Mouse (Mus musculus): ENCODE results near the gene Pex14.

Gene Pex14

GRCm38 (mm10) chr4:148950932-148951650, 148.6 kb downstream of the Pex14 start:
- DNase-seq (ENCODE audit: low spot score) = no peak

DNA sequence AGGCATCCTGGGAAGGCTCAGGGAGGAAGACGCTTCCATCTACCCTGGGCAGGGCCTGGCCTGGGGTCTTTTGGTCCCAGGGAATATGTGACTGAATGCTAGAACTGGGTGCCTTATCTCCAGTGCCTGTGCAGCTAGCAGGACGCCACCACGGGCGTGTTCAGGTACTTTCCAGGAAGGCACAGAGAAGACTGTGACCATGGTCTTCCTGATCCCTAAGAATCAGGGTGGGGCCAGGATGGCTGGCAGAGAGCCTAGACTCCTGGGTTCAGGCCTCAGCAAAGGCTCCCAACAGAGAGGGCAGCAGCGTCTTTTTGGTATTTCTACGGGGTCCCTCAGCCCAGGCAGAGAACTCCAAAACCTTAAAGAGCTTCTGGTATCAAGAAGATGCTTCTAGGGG, 149.2 kb downstream of the Pex14 start:
- DNase-seq (ENCODE audit: low spot score) = no peak

DNA sequence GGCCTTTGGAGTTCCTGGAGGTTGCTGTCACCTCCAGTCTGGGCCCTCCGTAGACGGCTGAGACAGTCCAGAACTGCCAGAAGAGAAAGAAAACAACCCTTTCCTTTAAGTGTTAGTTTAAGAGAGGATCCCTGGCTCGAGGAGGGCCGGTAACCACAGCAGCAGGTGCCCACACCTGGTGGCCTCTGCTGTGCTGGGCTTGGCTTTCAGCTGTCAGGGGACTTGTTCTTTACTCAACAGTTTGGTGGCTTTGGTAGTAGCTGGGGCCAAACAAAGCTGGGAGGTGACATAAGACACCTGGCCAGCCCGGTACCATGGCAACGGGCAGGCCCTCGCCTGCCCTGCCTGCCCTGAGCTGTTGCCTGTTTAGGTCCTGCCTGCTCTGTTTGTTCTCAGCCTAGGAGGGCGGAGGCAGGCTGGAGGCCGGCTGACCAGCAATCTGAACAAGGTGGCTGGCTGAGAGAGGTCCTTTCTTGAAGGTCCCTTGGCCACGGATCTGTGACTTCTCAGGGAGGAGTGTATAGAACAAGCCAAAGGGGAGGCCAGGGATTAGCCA, 151.8 kb downstream of the Pex14 start:
- DNase-seq (ENCODE audit: low spot score) = no peak

- DNase-seq (ENCODE audit: low spot score) = no peak
These were observed 153.6 kb downstream of the Pex14 start for GRCm38 (mm10) chr4:148946071-148946470.

DNA sequence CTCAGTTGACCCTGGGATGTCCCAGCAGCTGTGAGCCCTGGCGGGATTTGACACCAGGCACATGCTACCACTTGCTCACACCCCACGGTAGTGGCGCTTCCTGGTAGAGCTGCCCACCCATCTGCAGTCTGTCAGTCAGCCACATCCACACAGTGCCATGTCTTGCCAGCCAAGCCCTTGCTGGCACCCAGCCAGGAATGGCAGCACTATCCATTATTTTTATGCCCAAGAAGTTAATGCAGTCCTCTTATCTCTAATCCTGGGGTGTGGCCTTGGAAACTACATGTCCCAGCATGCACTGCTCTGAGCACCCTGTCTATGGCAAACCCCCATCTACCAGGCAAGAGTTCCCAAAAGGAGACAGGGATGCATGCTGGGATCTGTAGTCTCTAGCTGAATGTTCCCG, 154.2 kb downstream of the Pex14 start:
- peak; percentile 39 for DNase-seq (ENCODE audit: low spot score)

DNA sequence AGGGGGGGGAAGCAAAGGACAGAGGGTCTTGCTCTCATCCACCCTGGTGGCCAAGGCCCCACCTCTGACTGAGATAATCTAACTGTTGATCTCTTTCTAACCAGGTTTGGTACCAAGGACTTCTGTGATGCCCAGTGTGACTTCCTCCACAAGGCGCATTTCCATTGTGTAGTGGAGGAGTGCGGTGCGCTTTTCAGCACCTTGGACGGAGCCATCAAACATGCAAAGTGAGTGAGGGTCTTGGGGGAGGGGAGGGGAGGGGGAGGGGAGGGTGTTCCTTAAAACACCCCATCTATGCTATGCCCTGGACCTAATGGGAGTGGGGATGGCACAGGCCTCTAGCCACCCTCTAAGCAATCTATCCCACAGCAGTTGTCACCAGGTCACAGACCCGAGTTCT, 156.6 kb downstream of the Pex14 start:
- DNase-seq (ENCODE audit: low spot score) = no peak

- no peak for DNase-seq (ENCODE audit: low spot score)
These were observed 158.4 kb downstream of the Pex14 start for GRCm38 (mm10) chr4:148941321-148941720.

DNA sequence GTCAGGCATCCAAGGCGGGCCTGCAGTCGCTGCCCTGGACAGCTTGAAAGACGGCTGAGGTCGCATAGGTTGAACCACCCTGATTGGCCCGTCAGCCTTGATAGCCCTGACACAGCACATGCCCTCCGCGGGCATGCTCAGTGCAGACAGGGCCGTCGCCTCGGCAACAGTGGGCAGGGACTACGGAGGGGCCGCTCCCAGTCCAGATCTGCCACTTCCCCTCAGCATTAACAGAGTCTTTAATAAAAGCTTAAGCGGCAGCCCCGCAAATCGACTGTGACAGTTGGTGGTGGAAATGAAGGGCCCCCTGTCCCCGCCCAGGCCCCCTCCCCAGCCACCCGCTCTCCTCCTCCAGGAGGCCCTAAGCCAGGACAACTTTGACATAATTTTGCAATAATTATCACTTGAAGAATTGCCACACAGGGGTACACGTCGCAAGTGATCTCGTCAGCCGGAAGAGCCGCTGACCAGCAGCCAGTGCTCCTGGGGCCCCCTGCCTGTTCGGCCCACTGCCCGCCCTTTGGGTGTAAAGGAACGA, 158.9 kb downstream of the Pex14 start:
- no peak for DNase-seq (ENCODE audit: low spot score)

GRCm38 (mm10) chr4:148938546-148938945, 161.1 kb downstream of the Pex14 start:
- no peak for DNase-seq (ENCODE audit: low spot score)

DNA sequence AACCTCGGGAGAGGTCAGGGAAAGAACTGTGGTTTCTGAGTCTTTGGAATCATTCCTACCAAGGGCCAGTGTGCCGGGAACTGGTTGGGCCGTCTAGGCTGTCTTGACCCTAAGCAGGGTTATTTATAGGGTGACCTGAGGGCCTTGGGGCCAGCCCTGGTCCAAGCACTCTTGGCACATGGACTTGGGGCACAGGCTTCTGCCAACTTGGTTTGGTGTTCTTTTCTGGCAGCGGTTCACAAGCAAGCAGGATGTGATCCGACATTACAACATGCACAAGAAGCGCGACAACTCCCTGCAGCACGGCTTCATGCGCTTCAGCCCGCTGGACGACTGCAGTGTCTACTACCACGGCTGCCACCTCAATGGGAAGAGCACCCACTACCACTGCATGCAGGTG, 162.9 kb downstream of the Pex14 start:
- no peak for DNase-seq (ENCODE audit: low spot score)

GRCm38 (mm10) chr4:148936111-148936510, 163.6 kb downstream of the Pex14 start:
- DNase-seq (ENCODE audit: low spot score) = no peak

GRCm38 (mm10) chr4:148935211-148935610, 164.5 kb downstream of the Pex14 start:
- DNase-seq (ENCODE audit: low spot score) = no peak

GRCm38 (mm10) chr4:148933109-148933508, 166.6 kb downstream of the Pex14 start:
- DNase-seq (ENCODE audit: low spot score) = no peak

- DNase-seq (ENCODE audit: low spot score) = no peak
These were observed 168.9 kb downstream of the Pex14 start for GRCm38 (mm10) chr4:148930721-148931229.

DNA sequence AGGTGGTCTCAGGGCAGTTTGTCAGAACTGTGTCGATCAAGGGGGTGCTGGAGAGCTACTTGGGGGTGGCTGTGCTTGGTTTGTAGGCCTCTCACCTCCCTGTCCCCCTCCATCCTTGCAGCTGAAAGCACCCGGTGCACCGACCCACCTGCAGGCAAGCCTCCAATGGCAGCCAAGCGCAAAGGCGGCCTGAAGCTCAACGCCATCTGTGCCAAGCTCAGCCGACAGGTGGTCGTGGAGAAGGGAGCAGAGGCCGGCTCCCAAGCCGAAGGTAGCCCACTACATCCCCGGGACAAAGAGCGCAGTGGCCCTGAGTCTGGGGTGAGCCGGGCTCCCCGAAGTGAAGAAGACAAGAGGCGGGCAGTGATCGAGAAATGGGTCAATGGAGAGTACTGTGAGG, 170.8 kb downstream of the Pex14 start:
- DNase-seq (ENCODE audit: low spot score) = no peak

- no peak for DNase-seq (ENCODE audit: low spot score)
These were observed 171.4 kb downstream of the Pex14 start for GRCm38 (mm10) chr4:148928316-148928715.

GRCm38 (mm10) chr4:148926459-148926858, 173.2 kb downstream of the Pex14 start:
- DNase-seq (ENCODE audit: low spot score) = no peak

DNA sequence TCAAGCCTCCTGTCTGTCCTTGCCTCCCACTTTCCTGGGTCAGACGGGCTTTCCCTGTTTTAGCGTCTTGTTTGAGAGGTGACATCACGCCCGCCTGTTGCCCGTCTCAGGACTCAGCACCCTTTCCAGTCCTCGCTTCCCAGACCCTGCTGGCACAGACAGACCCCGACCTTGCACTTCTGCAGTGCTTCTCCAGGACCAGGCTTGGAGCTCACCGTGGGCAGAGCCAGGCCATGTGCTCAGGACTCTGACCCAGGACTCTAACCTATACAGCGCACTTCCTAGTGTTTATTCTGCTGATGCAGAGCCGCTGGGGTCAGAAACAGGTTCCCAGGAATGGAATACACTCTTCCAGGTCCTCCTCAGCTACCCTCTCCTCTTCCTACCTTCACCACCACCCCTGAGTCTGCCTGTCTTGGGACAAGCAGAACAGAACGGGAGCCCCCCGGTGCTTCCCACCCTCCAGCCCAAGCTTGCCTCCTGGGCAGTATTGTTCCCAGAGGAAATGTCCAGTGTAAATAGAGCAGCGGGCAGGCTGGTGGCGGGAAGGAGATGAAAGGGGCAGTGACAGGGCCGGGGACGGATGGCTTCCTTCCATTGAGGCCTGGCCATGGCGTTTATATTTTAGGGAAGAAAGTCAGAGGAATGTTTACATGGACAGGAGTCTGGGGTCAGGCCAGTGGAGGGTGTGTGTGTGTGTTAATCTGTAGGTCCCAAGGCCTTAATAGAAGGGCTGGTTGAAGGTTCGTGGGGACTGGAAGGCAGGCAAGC, 173.9 kb downstream of the Pex14 start:
- DNase-seq (ENCODE audit: low spot score) = no peak

DNA sequence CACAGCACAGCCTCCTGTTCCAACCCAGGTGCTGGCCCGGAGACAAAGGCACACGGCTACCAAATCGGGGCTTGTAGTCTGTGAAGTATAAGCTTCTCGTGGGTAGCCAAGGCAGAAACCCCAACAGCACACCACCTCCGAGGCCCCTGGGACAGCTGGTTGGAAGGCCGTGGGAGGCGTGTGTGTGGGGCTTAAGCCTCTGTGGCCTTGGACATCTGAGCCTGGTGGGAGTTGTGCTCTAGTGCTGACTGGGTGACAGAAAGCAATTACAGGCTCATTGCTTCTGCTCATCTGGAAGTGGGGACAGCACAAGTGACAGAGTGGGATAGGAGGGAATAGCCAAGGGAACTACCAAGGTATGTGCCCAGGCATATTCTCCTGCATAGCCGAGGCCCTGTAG, 175.7 kb downstream of the Pex14 start:
- no peak for DNase-seq (ENCODE audit: low spot score)

- DNase-seq (ENCODE audit: low spot score) = no peak
These were observed 176.3 kb downstream of the Pex14 start for GRCm38 (mm10) chr4:148923414-148923813.

DNA sequence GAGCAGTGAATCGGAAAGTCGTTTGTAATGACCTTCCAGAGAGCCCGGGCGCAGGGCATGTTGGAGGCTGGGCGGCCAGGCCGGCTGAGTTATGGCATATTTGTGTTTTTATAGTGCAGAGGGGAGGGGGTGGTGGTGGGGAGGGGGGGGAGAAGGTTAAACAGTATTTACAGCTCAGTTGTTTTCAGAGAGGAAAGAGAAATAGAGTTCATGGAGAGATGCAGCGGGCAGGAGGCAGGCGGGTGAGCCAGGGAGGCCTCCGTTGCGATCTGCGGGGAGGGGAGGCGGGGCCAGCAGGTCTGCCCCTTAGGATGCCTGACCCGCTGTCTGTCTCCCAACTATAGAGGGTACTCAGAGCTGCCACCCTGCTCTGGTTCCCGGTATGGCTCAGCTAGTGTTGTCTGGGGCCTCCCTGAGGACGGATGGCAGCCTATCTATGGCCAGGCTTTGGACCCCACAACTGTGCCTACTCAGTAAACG, 177.4 kb downstream of the Pex14 start:
- no peak for DNase-seq (ENCODE audit: low spot score)

GRCm38 (mm10) chr4:148920610-148921009, 179.1 kb downstream of the Pex14 start:
- DNase-seq (ENCODE audit: low spot score) = no peak
